ENCODE assay signal across 14 mouse cellular contexts in the genomic region with DNA sequence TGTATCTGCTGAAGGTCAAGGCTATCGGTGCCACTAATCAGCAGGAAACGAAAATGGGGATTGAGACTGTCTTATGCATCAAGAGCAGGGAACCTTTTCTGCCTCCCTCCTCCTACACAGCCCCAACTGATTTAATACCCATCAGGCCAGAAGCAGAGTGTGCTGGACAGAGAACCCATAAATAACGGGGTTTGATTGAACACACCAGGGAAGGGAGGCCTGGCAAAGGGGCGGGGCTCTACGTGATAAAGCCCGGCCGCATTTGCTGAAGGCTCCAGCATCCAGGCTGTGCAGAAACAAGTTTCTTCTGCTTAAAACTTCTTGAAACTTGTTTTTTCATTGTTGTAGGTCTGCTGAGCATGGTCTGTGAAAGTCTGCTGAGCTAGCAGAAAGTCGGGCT.
DNase-seq lines count a peak whose midpoint lies in the region; ATAC-seq lines count a peak whose summit lies in the region.
"Had no signal": no experiment of that assay in that cellular context is flagged by ENCODE, and none has a peak within 500 bp of the region (broad histone marks: within the 10 kb centered on the region; RNA-seq: fewer than 3 reads in every experiment).

No protein-coding gene starts in this region.

- H3K36me3 ChIP-seq in kidney, embryonic 14.5 days (ENCODE audit: control insufficient read depth, insufficient read depth, low read length), result no peaks in the 10 kb centered on the region
- H3K36me3 ChIP-seq in midbrain, embryonic 14.5 days (ENCODE audit: control insufficient read depth, insufficient read depth, low read length), result no peaks in the 10 kb centered on the region
- no peaks in the 10 kb centered on the region for H3K36me3 ChIP-seq in midbrain, embryonic 15.5 days (replicated peaks)
- H3K36me3 ChIP-seq in limb, embryonic 12.5 days, result no peaks in the 10 kb centered on the region

- H3K9me3 ChIP-seq in kidney, embryonic 14.5 days (ENCODE audit: control insufficient read depth, low read length), result no peaks in the 10 kb centered on the region
- no peaks in the 10 kb centered on the region for H3K9me3 ChIP-seq in midbrain, embryonic 14.5 days (ENCODE audit: control insufficient read depth, low read length)
- H3K9me3 ChIP-seq in midbrain, embryonic 15.5 days, result no peaks in the 10 kb centered on the region
- no peaks in the 10 kb centered on the region for H3K9me3 ChIP-seq in limb, embryonic 12.5 days

- no peak for DNase-seq in kidney, adult 8-10 months
- peak; percentile 11 for DNase-seq in midbrain, embryonic 14.5 days
- no peak for DNase-seq in heart, adult 9 months (ENCODE audit: low spot score in 2 of 2)
- no peak for DNase-seq in heart, postnatal 36 days
- DNase-seq: cerebellum, adult 18-20 months; gastrocnemius, postnatal 14 days; lung, postnatal 10 days; right cerebral cortex, postnatal 14 days had no signal

- H3K4me1 ChIP-seq in kidney, embryonic 14.5 days (ENCODE audit: control insufficient read depth, insufficient read depth, low read length), result peaks cover 2% of the 10 kb centered on the region; the same call in 1 of the 2 replicates
- peaks cover 7% of the 10 kb centered on the region for H3K4me1 ChIP-seq in midbrain, embryonic 14.5 days (ENCODE audit: control insufficient read depth, insufficient read depth, low read length)
- peaks cover 13% of the 10 kb centered on the region for H3K4me1 ChIP-seq in midbrain, embryonic 15.5 days
- peaks cover 16% of the 10 kb centered on the region for H3K4me1 ChIP-seq in limb, embryonic 12.5 days (replicated peaks)

- H3K4me3 ChIP-seq in kidney, embryonic 14.5 days (ENCODE audit: low read length), result no peak overlapping the region
- no peak overlapping the region for H3K4me3 ChIP-seq in midbrain, embryonic 14.5 days (replicated peaks; ENCODE audit: low read depth, low read length)
- no peak overlapping the region for H3K4me3 ChIP-seq in midbrain, embryonic 15.5 days
- H3K4me3 ChIP-seq in limb, embryonic 12.5 days (replicated peaks), result no peak overlapping the region
- H3K4me3 ChIP-seq: left cerebral cortex, adult 2 months had no signal

- intact Hi-C loops in heart, postnatal 36 days (cut with DNase I), result no loop called here

- H3K27me3 ChIP-seq in kidney, embryonic 14.5 days (ENCODE audit: control insufficient read depth, insufficient read depth, low read length), result peaks cover 3% of the 10 kb centered on the region; the same call in 1 of the 2 replicates
- H3K27me3 ChIP-seq in midbrain, embryonic 14.5 days (ENCODE audit: control insufficient read depth, insufficient read depth, low read length), result no peaks in the 10 kb centered on the region
- no peaks in the 10 kb centered on the region for H3K27me3 ChIP-seq in midbrain, embryonic 15.5 days (replicated peaks)
- H3K27me3 ChIP-seq in limb, embryonic 12.5 days, result peaks cover 14% of the 10 kb centered on the region

- H3K4me2 ChIP-seq in kidney, embryonic 14.5 days (replicated peaks; ENCODE audit: low read depth, low read length), result no peak overlapping the region
- no peak overlapping the region for H3K4me2 ChIP-seq in midbrain, embryonic 14.5 days (ENCODE audit: low read length)
- no peak overlapping the region for H3K4me2 ChIP-seq in midbrain, embryonic 15.5 days
- H3K4me2 ChIP-seq in limb, embryonic 12.5 days, result peak overlapping the region; percentile 7; the same call in 1 of the 2 replicates
- H3K4me2 ChIP-seq: heart, embryonic 11.5 days; liver, embryonic 11.5 days had no signal

- no peak overlapping the region for H3K9ac ChIP-seq in kidney, embryonic 14.5 days (ENCODE audit: low read depth, low read length)
- H3K9ac ChIP-seq in midbrain, embryonic 14.5 days (replicated peaks; ENCODE audit: low read length), result no peak overlapping the region
- H3K9ac ChIP-seq in midbrain, embryonic 15.5 days, result no peak overlapping the region
- no peak overlapping the region for H3K9ac ChIP-seq in limb, embryonic 12.5 days (replicated peaks)

- peak; percentile 87 for ATAC-seq in kidney, embryonic 14.5 days (ENCODE audit: low FRiP score, low TSS enrichment)
- no peak; the same call in 1 of the 2 replicates for ATAC-seq in midbrain, embryonic 14.5 days (ENCODE audit: low FRiP score, low TSS enrichment)
- ATAC-seq in midbrain, embryonic 15.5 days (replicated peaks), result no peak
- peak; percentile 73; the same call in 1 of the 2 replicates for ATAC-seq in limb, embryonic 12.5 days (ENCODE audit: insufficient number of reproducible peaks, insufficient read depth, low FRiP score, low TSS enrichment, low read depth)

- 12% methylated on average over 8 of the region's 8 CpGs for WGBS in kidney, embryonic 14.5 days
- WGBS in midbrain, embryonic 14.5 days, result 64% methylated on average over 8 of the region's 8 CpGs
- 67% methylated on average over 8 of the region's 8 CpGs for WGBS in midbrain, embryonic 15.5 days
- 19% methylated on average over 8 of the region's 8 CpGs for WGBS in limb, embryonic 12.5 days

- H3K27ac ChIP-seq in kidney, embryonic 14.5 days (ENCODE audit: low read depth, low read length), result no peak overlapping the region
- no peak overlapping the region for H3K27ac ChIP-seq in midbrain, embryonic 14.5 days (replicated peaks; ENCODE audit: low read depth, low read length)
- H3K27ac ChIP-seq in midbrain, embryonic 15.5 days, result no peak overlapping the region
- H3K27ac ChIP-seq in limb, embryonic 12.5 days, result no peak overlapping the region
- H3K27ac ChIP-seq: left cerebral cortex, adult 2 months had no signal

Comparison
In these comparisons a context has a peak if more than half of its experiments do, and no peak if none do; other contexts are left out.
1. ATAC-seq: peak in kidney, embryonic 14.5 days (single experiment) and limb, embryonic 12.5 days (single experiment); none in midbrain, embryonic 14.5 days (single experiment) and midbrain, embryonic 15.5 days (single experiment).